Mouse (Mus musculus): ENCODE measurements around the gene Zfp36.

GRCm38 (mm10) chr7:28348601-28349000 is 31.5 kb downstream of the Zfp36 start:
- TF ChIP-seq TAL1 (conservative IDR thresholded peaks at IDR 0.05; ENCODE audit: low read depth, low read length) (no peak), CTCF (IDR thresholded peaks at IDR 0.05; ENCODE audit: low read depth, low read length) (no peak), GATA1 (IDR thresholded peaks at IDR 0.05; ENCODE audit: borderline replicate concordance, low read length) (no peak), POLR2AphosphoS5 (IDR thresholded peaks at IDR 0.05; ENCODE audit: insufficient replicate concordance, low read depth, low read length) (no peak)

All from G1E (cell line).